ENCODE assay signal across 8 mouse cellular contexts in the genomic region with DNA sequence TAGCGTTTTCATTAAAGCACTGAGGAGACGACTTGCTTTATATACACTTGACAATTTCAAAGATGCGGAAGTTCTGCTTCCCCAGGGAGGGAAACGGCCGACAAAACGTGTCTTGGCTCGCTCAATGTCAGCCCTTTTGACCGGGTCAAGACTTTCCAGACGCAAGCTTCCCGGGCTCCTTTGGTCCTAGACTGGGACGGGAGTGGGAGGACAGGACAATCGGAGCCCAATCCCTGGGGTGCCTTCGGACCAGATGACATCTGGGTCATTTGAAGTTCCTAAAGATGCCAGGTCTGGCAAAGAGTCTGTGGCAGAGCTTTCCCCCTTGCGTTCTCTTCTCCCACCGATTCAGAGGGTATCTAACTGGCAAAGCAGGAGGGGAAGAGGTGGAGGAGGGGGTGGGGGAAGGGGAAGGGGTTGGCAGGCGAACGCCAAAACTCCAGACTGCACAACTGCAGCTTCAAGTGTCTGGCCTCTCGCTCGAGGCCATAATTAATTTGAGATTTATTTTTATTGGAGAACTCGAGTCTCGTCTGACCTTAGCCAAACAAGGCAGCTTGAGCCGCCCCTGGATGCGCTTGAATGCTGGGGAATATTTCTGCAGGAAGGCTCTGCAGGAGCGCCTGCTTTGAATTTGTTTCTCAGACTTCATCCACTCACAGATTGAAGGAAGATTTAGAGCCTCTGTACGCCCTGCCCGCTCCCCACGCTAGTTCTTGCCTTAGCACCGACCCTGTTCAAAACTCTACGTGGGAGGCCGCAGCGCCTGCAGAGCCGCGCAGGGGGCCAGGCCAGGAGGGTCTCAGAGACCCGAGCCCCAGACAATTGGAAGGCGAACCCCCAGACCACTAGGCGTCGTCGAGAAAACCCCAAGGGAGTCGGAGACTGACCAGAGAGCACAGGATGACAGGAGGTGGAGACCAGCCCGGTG. TPM values are rescaled to one million over a fixed set of nuclear protein-coding genes. Genes with fewer than 3 reads are reported as not detected.
DNase-seq lines count a peak whose midpoint lies in the region; ATAC-seq and TF ChIP-seq lines count a peak whose summit lies in the region.

No protein-coding gene starts in this region.

- no peaks in the 10 kb centered on the region for H3K36me3 ChIP-seq in heart, embryonic 14.5 days (ENCODE audit: control insufficient read depth, insufficient read depth, low read length)
- no peaks in the 10 kb centered on the region for H3K36me3 ChIP-seq in kidney, embryonic 16.5 days (ENCODE audit: insufficient read depth, low read length)
- H3K36me3 ChIP-seq in midbrain, embryonic 11.5 days (ENCODE audit: control insufficient read depth, insufficient read depth, low read length): no peaks in the 10 kb centered on the region

- no peak overlapping the region for H3K9ac ChIP-seq in heart, embryonic 14.5 days (ENCODE audit: low read length)
- H3K9ac ChIP-seq in kidney, embryonic 16.5 days (replicated peaks; ENCODE audit: low read length): peak overlapping the region; percentile 32
- no peak overlapping the region for H3K9ac ChIP-seq in midbrain, embryonic 11.5 days (ENCODE audit: low read length)

- H3K27me3 ChIP-seq in heart, embryonic 14.5 days (ENCODE audit: control insufficient read depth, insufficient read depth, low read length): peaks cover 57% of the 10 kb centered on the region
- peaks cover 32% of the 10 kb centered on the region for H3K27me3 ChIP-seq in kidney, embryonic 16.5 days (ENCODE audit: insufficient read depth, low read length)
- peaks cover 80% of the 10 kb centered on the region for H3K27me3 ChIP-seq in midbrain, embryonic 11.5 days (ENCODE audit: control insufficient read depth, insufficient read depth, low read length)

- no peak for DNase-seq in layer of hippocampus, adult 2 months (ENCODE audit: low spot score in 2 of 2)
- DNase-seq in layer of hippocampus, adult 9-11 months: no peak
- peak; percentile 95 for DNase-seq in midbrain, embryonic 11.5 days (ENCODE audit: low spot score, missing footprints)
- DNase-seq in layer of hippocampus, adult 8-10 months (ENCODE audit: low spot score in 2 of 2): no peak
- DNase-seq in yolk sac, embryonic 10.5 days (ENCODE audit: low spot score): no peak

- 2% methylated on average over 40 of the region's 40 CpGs for WGBS in heart, embryonic 14.5 days
- WGBS in kidney, embryonic 16.5 days: 3% methylated on average over 39 of the region's 40 CpGs
- WGBS in midbrain, embryonic 11.5 days: under 1% methylated on average over 40 of the region's 40 CpGs

- no peak overlapping the region for H3K4me3 ChIP-seq in layer of hippocampus, adult 2 months
- H3K4me3 ChIP-seq in heart, embryonic 14.5 days (ENCODE audit: control insufficient read depth in 1 of 2, insufficient read depth in 1 of 2, low read depth in 1 of 2, low read length in 2 of 2): peak overlapping the region in 1 of 2 experiments; percentile 19; a peak in 2 of 4 replicates
- H3K4me3 ChIP-seq in kidney, embryonic 16.5 days (ENCODE audit: low read length): peak overlapping the region; percentile 10
- peak overlapping the region; percentile 1; the same call in 1 of the 2 replicates for H3K4me3 ChIP-seq in midbrain, embryonic 11.5 days (ENCODE audit: low read depth, low read length)

- no peaks in the 10 kb centered on the region for H3K9me3 ChIP-seq in heart, embryonic 14.5 days (ENCODE audit: control insufficient read depth, low read length)
- no peaks in the 10 kb centered on the region for H3K9me3 ChIP-seq in kidney, embryonic 16.5 days (ENCODE audit: low read length)
- no peaks in the 10 kb centered on the region for H3K9me3 ChIP-seq in midbrain, embryonic 11.5 days (ENCODE audit: control insufficient read depth, low read length)

- TF ChIP-seq CTCF in layer of hippocampus, adult 2 months (conservative IDR thresholded peaks at IDR 0.05): no peak

- peak overlapping the region; percentile 55 for H3K4me2 ChIP-seq in heart, embryonic 14.5 days (ENCODE audit: low read length)
- H3K4me2 ChIP-seq in kidney, embryonic 16.5 days (replicated peaks; ENCODE audit: low read depth, low read length): peak overlapping the region; percentile 50
- H3K4me2 ChIP-seq in midbrain, embryonic 11.5 days: peak overlapping the region; percentile 27

- peaks cover 23 to 44% of the 10 kb centered on the region in 2 experiments for H3K4me1 ChIP-seq in heart, embryonic 14.5 days (ENCODE audit: control insufficient read depth in 2 of 2, insufficient read depth in 2 of 2, low read length in 2 of 2)
- peaks cover 71% of the 10 kb centered on the region for H3K4me1 ChIP-seq in kidney, embryonic 16.5 days (ENCODE audit: insufficient read depth, low read length)
- H3K4me1 ChIP-seq in midbrain, embryonic 11.5 days (ENCODE audit: control insufficient read depth, insufficient read depth, low read length): peaks cover 35% of the 10 kb centered on the region

- H3K27ac ChIP-seq in layer of hippocampus, adult 2 months: peak overlapping the region; percentile 33; the same call in 1 of the 2 replicates
- no peak overlapping the region; a peak in 1 of 4 replicates for H3K27ac ChIP-seq in heart, embryonic 14.5 days (replicated peaks in 1 of 2; ENCODE audit: control insufficient read depth in 1 of 2, insufficient read depth in 1 of 2, low read depth in 2 of 2, low read length in 2 of 2)
- H3K27ac ChIP-seq in kidney, embryonic 16.5 days (ENCODE audit: low read length): peak overlapping the region; percentile 83
- no peak overlapping the region for H3K27ac ChIP-seq in midbrain, embryonic 11.5 days (ENCODE audit: low read depth, low read length)

- no peak for ATAC-seq in heart, embryonic 14.5 days (ENCODE audit: insufficient number of reproducible peaks, insufficient read depth, low FRiP score, low read depth)
- peak; percentile 37 for ATAC-seq in kidney, embryonic 16.5 days (ENCODE audit: low FRiP score, low TSS enrichment)
- 0 out of 2 replicates have a peak, but pooled peaks have one; percentile 3 for ATAC-seq in midbrain, embryonic 11.5 days (ENCODE audit: low FRiP score)
- no peak for ATAC-seq in inflammation-experienced regulatory T-cells, adult 6 months

RNA-seq across cellular contexts. Expression of a gene that starts 2.3 kb away (rescaled TPM):
- 1 to 10 TPM; 4.0 to 4.3 TPM for total RNA-seq in layer of hippocampus, adult 2 months (2021)
- polyA plus RNA-seq in heart, embryonic 14.5 days (2014; fragmentation: Nextera tagmentation; extraction: Ambion mirVana): 20.6 and 22.4 TPM in 2 replicates
- polyA plus RNA-seq in kidney, embryonic 16.5 days (2015; fragmentation: Nextera tagmentation; extraction: Ambion mirVana): 29.4 and 30.3 TPM in 2 replicates
- 12.6 and 12.8 TPM in 2 replicates for polyA plus RNA-seq in midbrain, embryonic 11.5 days (2014; fragmentation: Nextera tagmentation; extraction: Ambion mirVana)
- total RNA-seq in layer of hippocampus, adult 8-10 months (2022): 10 to 100 TPM in 1 of 4 experiments, 1 to 10 TPM in 3; 4.4 to 11.1 (median 6.3) TPM
- 100 to 1,000 TPM; 101 to 137 (median 110) TPM for polyA plus RNA-seq in inflammation-experienced regulatory T-cells, adult 6 months (2017; shearing (Covaris generic))

Comparison
In these comparisons a context has a peak if more than half of its experiments do, and no peak if none do; other contexts are left out.
1. H3K27ac ChIP-seq: peak in layer of hippocampus, adult 2 months (single experiment) and kidney, embryonic 16.5 days (single experiment); none in heart, embryonic 14.5 days (0 of 2) and midbrain, embryonic 11.5 days (single experiment).
2. ATAC-seq: peak in kidney, embryonic 16.5 days (single experiment) and midbrain, embryonic 11.5 days (single experiment); none in heart, embryonic 14.5 days (single experiment) and inflammation-experienced regulatory T-cells, adult 6 months (single experiment).
3. Peak in every context shown above with its lines, with median percentiles within 50 percentile points of each other: H3K4me2 ChIP-seq.